In the genomic region with DNA sequence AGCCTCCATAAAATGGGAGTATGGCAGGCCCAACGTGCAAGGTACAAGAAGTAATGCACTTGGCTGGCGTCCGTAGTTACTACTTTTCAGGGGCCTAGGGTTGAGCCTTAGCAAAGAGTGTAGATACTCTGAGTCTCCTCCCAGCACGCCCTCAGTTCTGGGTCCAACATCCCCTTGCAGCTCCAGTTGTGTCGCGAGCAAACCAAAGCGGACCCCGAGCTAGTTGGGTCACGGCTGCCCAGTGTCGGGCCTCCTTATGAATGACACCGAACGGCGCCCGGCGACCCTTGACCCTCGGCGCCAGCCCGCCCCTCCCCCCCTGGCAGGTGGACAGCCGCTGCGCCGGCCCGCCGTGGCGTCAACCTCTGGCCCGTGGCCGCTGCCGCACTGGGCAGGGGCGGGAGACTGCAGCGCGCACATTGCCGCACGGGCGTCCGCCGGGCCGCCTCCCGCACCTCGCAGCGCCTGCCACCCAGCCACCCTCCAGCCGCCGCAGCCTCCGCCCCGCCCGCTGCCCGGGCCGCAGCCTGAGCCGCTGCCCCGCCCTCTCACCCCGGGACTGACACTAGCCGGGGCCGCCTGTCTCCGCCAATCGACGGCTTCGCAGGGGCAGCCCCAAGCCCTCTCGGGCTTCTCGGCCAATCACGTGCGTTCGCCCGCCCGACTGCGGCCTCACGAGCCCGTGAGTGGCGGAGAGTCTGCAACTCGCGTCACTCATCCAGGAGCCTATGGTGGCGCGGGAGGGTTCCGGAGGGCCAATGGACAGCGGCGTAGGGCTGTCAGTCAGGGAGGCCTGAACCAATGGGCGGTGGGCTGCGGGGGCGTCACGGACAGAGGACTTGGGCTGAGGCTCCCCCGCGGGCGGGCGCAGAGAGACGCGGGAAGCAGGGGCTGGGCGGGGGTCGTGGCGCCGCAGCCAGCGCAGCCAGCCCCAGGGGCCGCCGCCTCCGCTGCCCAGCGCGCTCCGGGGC, we compare ENCODE assay signal across 8 mouse cellular contexts. TPM values are rescaled to one million over a fixed set of nuclear protein-coding genes. Genes with fewer than 3 reads are reported as not detected.
DNase-seq lines count a peak whose midpoint lies in the region; ATAC-seq and TF ChIP-seq lines count a peak whose summit lies in the region.

Gene Prkaca, plus strand, starts transcription at position 844 of the 971 bp plus-strand sequence.

- peak within 1 kb of the TSS; percentile 96 for H3K4me2 ChIP-seq in heart, embryonic 12.5 days
- peak within 1 kb of the TSS; percentile 94 for H3K4me2 ChIP-seq in kidney, postnatal 0 days (ENCODE audit: low read length)
- peak within 1 kb of the TSS; percentile 97 for H3K4me2 ChIP-seq in liver, embryonic 11.5 days
- H3K4me2 ChIP-seq in stomach, embryonic 14.5 days (replicated peaks; ENCODE audit: low read depth, low read length), result peak within 1 kb of the TSS; percentile 98

- TF ChIP-seq CTCF in kidney, postnatal 0 days (IDR thresholded peaks at IDR 0.05; ENCODE audit: low read depth), result no peak

- peak within 1 kb of the TSS; percentile 91 for H3K9ac ChIP-seq in heart, embryonic 12.5 days
- peak within 1 kb of the TSS; percentile 70 for H3K9ac ChIP-seq in kidney, postnatal 0 days (ENCODE audit: low read depth, low read length)
- H3K9ac ChIP-seq in liver, embryonic 11.5 days (ENCODE audit: low read depth, low read length), result peak within 1 kb of the TSS; percentile 85
- H3K9ac ChIP-seq in stomach, embryonic 14.5 days (replicated peaks; ENCODE audit: low read depth, low read length), result peak within 1 kb of the TSS; percentile 83

- WGBS in heart, embryonic 12.5 days, result 2% methylated on average over 90 of the region's 94 CpGs
- WGBS in kidney, postnatal 0 days, result under 1% methylated on average over 91 of the region's 94 CpGs
- under 1% methylated on average over 89 of the region's 94 CpGs for WGBS in liver, embryonic 11.5 days
- 2% methylated on average over 73 of the region's 94 CpGs for WGBS in stomach, embryonic 14.5 days

- peaks cover 24% of the 10 kb centered on the region for H3K36me3 ChIP-seq in heart, embryonic 12.5 days
- peaks cover 4% of the 10 kb centered on the region; the same call in 1 of the 2 replicates for H3K36me3 ChIP-seq in kidney, postnatal 0 days (ENCODE audit: insufficient read depth, low read length)
- H3K36me3 ChIP-seq in liver, embryonic 11.5 days (ENCODE audit: control insufficient read depth, insufficient read depth, low read length), result peaks cover 14% of the 10 kb centered on the region
- H3K36me3 ChIP-seq in stomach, embryonic 14.5 days (ENCODE audit: control insufficient read depth, insufficient read depth, low read length), result peaks cover 7% of the 10 kb centered on the region; the same call in 1 of the 2 replicates

- peak within 1 kb of the TSS; percentile 67 for H3K27ac ChIP-seq in heart, embryonic 12.5 days (ENCODE audit: poor library complexity, severe bottlenecking)
- H3K27ac ChIP-seq in kidney, postnatal 0 days, result peak within 1 kb of the TSS; percentile 43; the same call in 1 of the 2 replicates
- H3K27ac ChIP-seq in liver, embryonic 11.5 days (ENCODE audit: low read depth, low read length), result peak within 1 kb of the TSS; percentile 78
- peak within 1 kb of the TSS; percentile 44; the same call in 1 of the 2 replicates for H3K27ac ChIP-seq in stomach, embryonic 14.5 days (ENCODE audit: low read length)

- peaks cover 41% of the 10 kb centered on the region for H3K4me1 ChIP-seq in heart, embryonic 12.5 days (replicated peaks)
- peaks cover 6% of the 10 kb centered on the region for H3K4me1 ChIP-seq in kidney, postnatal 0 days (replicated peaks; ENCODE audit: insufficient read depth, low read length)
- H3K4me1 ChIP-seq in liver, embryonic 11.5 days (replicated peaks; ENCODE audit: control insufficient read depth, insufficient read depth, low read length), result peaks cover 18% of the 10 kb centered on the region
- H3K4me1 ChIP-seq in stomach, embryonic 14.5 days (ENCODE audit: control insufficient read depth, insufficient read depth, low read length), result peaks cover 15% of the 10 kb centered on the region; the same call in 1 of the 2 replicates

- no peaks in the 10 kb centered on the region for H3K27me3 ChIP-seq in heart, embryonic 12.5 days (replicated peaks)
- H3K27me3 ChIP-seq in kidney, postnatal 0 days (ENCODE audit: insufficient read depth, low read length), result no peaks in the 10 kb centered on the region
- no peaks in the 10 kb centered on the region for H3K27me3 ChIP-seq in liver, embryonic 11.5 days (replicated peaks; ENCODE audit: control insufficient read depth, insufficient read depth, low read length)
- no peaks in the 10 kb centered on the region for H3K27me3 ChIP-seq in stomach, embryonic 14.5 days (ENCODE audit: control insufficient read depth, insufficient read depth, low read length)

- no peaks in the 10 kb centered on the region for H3K9me3 ChIP-seq in heart, embryonic 12.5 days (replicated peaks)
- H3K9me3 ChIP-seq in kidney, postnatal 0 days (replicated peaks; ENCODE audit: low read length), result no peaks in the 10 kb centered on the region
- H3K9me3 ChIP-seq in liver, embryonic 11.5 days (ENCODE audit: control insufficient read depth, low read length), result no peaks in the 10 kb centered on the region
- H3K9me3 ChIP-seq in stomach, embryonic 14.5 days (ENCODE audit: control insufficient read depth, low read depth, low read length), result no peaks in the 10 kb centered on the region

- peak; percentile 97 for ATAC-seq in erythroid progenitor cell, adult 5-6 weeks (replicated peaks; ENCODE audit: low FRiP score, poor library complexity, severe bottlenecking)
- peak; percentile 99 for ATAC-seq in heart, embryonic 12.5 days (ENCODE audit: insufficient number of reproducible peaks, low FRiP score)
- peak; percentile 99 for ATAC-seq in kidney, postnatal 0 days (replicated peaks; ENCODE audit: low FRiP score, low read depth)
- ATAC-seq in liver, embryonic 11.5 days (replicated peaks; ENCODE audit: low FRiP score), result peak; percentile 99
- peak; percentile 100 for ATAC-seq in stomach, embryonic 14.5 days (ENCODE audit: insufficient number of reproducible peaks, insufficient read depth, low FRiP score, low read depth)

- peak; percentile 99 for DNase-seq in CD4-positive helper T cell, adult 2 months (ENCODE audit: low read depth, low spot score)
- DNase-seq in brain, embryonic 18.5 days (ENCODE audit: low read depth, low spot score), result peak; percentile 99
- DNase-seq in kidney, postnatal 0 days (ENCODE audit: low spot score), result peak; percentile 99
- peak; percentile 97 for DNase-seq in liver, embryonic 11.5 days (ENCODE audit: low spot score)
- peak; percentile 97 for DNase-seq in naive thymus-derived CD4-positive, alpha-beta T cell, adult 2 months (ENCODE audit: low read depth)

- H3K4me3 ChIP-seq in heart, embryonic 12.5 days, result peak within 1 kb of the TSS; percentile 80
- H3K4me3 ChIP-seq in kidney, postnatal 0 days (replicated peaks; ENCODE audit: low read depth, low read length), result peak within 1 kb of the TSS; percentile 79
- peak within 1 kb of the TSS; percentile 96 for H3K4me3 ChIP-seq in liver, embryonic 11.5 days (ENCODE audit: low read depth, low read length)
- peak within 1 kb of the TSS; percentile 90 for H3K4me3 ChIP-seq in stomach, embryonic 14.5 days (ENCODE audit: low read depth, low read length)

RNA-seq across cellular contexts. Expression of gene Prkaca, which starts in this region (rescaled TPM):
- 11.5 and 13.0 TPM in 2 replicates for total RNA-seq in erythroid progenitor cell, adult 5-6 weeks (2015; ENCODE audit: low replicate concordance)
- total RNA-seq in erythroid progenitor cell, adult 5-6 weeks (2017; ENCODE audit: low replicate concordance), result 6.7 and 17.2 TPM in 2 replicates
- 216 and 234 TPM in 2 replicates for polyA plus RNA-seq in heart, embryonic 12.5 days (2016; fragmentation: Nextera tagmentation; extraction: Ambion mirVana)
- 104 and 109 TPM in 2 replicates for polyA plus RNA-seq in kidney, postnatal 0 days (2015; fragmentation: Nextera tagmentation; extraction: Ambion mirVana)
- polyA plus RNA-seq in liver, embryonic 11.5 days (2014; fragmentation: Nextera tagmentation; extraction: Ambion mirVana), result 96.9 and 99.2 TPM in 2 replicates
- polyA plus RNA-seq in stomach, embryonic 14.5 days (2014; fragmentation: Nextera tagmentation; extraction: Ambion mirVana), result 101 and 112 TPM in 2 replicates

Comparison
In these comparisons a context has a peak if more than half of its experiments do, and no peak if none do; other contexts are left out.
1. Peak in every context shown above with its lines: DNase-seq, ATAC-seq, H3K4me3 ChIP-seq and H3K27ac ChIP-seq.